Mouse (Mus musculus): ENCODE measurements around the gene Btbd2.

Btbd2 gene

GRCm38 (mm10) chr10:80656863-80657623 is at the start of gene Btbd2:
Gene Btbd2 (minus strand): TSS chr10:80657071.
- no peak for DNase-seq

DNA sequence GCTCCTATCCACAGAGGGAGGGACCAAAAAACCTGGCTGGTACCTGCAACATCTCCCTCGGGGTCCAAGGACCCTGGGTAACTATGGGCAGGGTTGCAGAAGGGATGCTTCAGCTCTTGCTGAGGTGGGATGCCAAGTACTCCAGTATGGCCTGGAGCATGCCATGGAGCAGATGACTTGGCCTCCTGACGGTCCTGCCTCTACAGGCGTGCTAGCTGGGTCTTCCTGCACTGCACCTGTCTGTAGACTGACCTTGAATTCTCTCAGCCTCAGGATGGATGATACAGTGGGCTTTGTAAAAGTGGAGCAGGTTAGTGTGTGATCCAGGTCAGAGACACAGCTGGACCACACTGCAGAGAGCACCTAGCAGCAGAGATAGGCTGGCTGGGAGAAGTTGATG is 48.6 kb upstream of the Btbd2 start:
- no peak for DNase-seq

GRCm38 (mm10) chr10:80705033-80705432 is 48.2 kb upstream of the Btbd2 start:
- peak; percentile 58 for DNase-seq

GRCm38 (mm10) chr10:80704418-80704817 is 47.5 kb upstream of the Btbd2 start:
- DNase-seq = peak; percentile 51

GRCm38 (mm10) chr10:80703643-80704042 is 46.8 kb upstream of the Btbd2 start:
- peak; percentile 70 for DNase-seq

- DNase-seq = peak; percentile 97
Measured at GRCm38 (mm10) chr10:80702536-80703390, 45.9 kb upstream of the Btbd2 start.

DNA sequence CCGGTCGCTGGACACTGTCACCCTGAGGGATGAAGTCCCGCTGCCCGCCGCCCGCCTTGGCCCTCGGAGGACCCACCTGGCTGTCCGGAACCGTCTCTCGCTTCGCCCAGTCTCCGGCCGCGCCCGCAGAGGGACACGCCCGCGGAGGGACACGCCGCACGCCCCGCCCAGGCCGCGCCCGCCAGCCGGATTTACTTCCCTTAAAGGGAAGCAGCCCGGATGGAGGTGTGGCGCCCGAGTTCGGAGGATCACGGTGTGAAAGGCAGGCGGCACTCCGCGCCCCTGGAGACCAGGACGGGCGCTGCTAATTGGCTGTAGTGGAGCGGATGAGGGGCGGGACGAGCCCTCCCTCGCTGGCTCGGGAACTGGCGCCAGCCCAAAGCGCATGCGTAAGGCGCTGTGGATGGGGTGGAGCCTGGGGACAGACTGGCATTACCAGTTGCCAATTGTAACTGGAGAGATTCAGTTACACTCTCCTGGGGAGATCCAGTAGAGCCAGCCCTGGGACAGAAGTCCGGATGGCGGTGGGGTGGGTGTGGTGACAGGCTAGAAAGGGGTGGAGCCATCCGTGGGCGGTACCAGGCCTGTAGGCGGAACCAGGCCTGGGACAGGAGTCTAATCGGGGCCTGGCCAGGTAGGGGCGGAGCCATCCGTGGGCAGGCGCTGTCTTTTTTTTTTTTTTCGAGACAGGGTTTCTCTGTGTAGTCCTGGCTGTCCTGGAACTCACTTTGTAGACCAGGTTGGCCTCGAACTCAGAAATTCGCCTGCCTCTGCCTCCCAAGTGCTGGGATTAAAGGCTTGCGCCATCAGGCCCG is 45.1 kb upstream of the Btbd2 start, which contains the start of the genes Mob3a and Izumo4:
Gene Mob3a (minus strand): TSS at position 257 of the 815 bp plus-strand sequence.
Gene Izumo4 (plus strand): TSS at position 464 of the 815 bp plus-strand sequence.
- peak; percentile 100 for DNase-seq

DNA sequence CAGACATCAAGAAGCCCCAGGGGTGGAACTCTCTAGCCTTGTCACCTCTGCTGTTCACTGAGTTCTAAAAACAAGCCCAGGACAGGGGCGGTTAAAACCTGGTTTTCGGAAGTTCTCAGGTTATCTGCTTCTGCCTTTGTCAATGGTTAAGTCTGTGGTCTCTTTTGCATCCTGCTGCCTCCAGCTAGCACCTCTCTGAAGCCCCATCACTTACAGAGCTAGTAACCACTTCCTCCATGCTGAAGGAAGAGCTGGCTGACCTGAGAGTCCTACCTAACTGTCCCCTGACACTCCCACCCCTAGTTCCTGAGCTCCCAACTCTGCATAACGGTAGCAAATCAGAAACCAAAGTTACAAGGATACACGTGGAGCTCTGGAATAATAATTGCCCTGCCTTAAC is 43.9 kb upstream of the Btbd2 start:
- DNase-seq = no peak

GRCm38 (mm10) chr10:80700038-80700504 is 43.2 kb upstream of the Btbd2 start:
- DNase-seq = no peak

DNA sequence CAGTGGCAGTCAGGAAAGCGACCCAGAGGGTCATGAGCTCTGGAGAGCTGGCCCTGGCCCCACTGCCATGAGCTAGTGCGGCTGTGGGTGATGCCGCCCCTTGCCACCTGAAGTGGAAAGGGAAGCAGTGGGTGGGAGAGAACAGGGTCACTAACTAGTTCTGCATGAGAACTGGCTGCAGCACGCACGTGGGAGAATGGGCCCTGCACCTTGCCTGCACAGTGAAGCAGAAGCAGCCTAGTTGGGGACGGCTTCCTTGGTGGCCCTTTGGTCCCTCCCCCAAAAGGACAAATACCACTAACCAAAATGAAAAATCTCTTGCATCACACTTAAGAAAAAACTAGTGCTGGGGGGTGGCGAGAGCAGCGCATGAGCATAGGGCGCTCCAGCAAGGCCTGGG is 41.7 kb upstream of the Btbd2 start:
- no peak for DNase-seq

- DNase-seq = no peak
Measured at GRCm38 (mm10) chr10:80697812-80698211, 40.9 kb upstream of the Btbd2 start.

DNA sequence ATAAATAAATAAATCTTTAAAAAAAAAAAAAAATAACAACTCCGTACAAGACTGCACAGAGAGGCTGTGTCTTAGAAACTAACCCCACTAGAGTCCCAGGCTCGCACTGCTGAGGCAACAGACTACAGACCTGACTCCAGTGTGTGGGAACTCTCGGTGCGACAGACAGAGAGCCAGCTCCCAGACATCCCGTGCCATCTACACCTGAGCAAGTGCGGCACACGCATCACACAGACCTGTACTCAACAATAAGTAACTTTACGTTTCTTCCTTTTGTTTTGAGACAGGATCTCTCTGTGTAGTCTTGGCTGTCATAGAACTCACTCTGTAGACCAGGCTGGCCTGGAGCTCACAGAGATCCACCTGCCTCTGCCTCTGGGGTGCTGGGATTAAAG is 40.5 kb upstream of the Btbd2 start:
- DNase-seq = no peak

DNA sequence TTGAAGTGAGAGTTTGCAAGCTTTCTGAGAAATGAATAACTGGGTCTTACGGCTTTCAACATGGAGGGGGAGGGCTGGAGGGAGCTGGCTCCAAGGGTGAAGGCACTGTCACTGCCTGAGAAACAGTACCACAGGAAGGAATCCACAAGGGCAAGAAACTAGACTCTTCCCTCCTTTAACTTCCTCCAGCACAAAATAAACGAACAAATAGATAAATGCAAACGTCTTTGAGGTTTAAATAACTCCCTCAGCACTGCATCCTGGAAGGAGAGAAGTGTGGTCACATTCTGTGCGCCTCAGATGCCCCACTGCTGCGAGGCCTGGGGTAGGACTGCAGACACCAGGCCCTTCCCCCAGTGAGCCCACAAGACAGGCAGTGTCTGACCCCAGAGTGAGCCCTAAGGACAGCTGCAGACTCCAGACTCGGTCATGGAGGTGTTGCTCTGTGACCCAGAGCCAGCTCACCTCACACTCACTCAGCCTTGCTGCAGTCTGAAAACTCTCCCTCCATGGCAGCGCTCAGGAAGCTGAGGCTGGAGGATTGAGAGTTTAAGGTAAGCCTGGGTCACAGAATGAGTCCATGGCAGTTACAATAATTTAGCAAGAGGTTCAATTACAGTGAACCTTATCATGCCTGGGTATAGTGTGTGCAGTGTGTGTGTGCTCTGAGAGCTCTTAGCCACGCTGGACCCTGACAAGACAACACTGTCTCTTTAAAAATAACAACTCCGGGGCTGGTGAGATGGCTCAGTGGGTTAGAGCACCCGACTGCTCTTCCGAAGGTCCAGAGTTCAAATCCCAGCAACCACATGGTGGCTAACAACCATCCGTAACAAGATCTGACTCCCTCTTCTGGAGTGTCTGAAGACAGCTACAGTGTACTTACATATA is 39.9 kb upstream of the Btbd2 start:
- DNase-seq = no peak

DNA sequence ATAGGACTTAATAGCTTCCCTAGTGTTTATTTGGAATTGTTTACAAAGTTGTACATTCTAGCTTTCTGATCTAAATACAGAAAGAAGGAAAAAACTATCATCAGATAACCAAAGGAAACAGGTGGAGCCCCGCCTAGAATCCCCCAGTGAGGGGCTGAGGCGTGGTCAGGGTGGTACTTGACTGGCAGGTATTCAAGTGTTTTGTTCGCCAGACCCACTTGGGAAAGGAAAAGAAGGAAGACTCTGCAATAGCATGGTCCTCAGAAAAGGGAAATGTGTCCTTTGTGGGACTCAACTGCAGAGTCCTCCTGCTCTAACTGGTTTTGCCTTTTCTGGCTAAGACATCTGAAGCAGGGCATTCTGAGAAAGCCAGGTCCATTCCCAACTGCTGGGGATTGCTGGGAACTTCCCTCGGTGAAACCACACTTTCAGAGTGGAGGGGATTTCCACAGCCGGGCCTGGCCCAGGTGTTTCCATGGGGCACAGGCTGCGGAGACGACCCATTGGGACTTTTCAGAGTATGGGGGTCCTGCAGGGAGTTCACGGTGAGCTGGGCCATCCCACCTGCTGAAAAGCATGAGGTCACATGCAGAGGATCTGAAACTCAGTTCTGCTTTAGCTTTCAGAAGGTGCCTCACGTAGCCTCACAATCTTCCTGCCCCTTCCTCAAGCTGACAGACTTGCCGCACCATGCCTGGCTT is 39.1 kb upstream of the Btbd2 start:
- DNase-seq = no peak

DNA sequence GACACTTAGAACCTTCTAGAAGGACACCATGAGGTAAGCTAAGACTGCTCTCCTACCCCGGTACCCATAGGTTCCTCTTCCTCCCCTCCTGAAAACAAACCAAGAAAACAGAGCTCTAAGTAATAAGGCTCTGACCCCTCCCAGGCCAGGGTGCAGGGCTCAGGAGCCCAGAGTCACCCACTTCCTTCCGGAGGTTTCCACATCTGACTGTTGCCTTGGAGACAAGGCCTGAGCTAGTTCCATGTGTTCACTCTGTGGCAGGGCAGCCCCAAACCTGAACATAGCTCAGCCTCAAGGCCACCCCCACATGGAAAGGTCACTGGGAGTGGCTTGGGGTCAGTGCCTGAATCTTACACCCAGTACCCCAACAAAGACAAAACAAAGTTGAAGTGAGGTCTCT is 38.3 kb upstream of the Btbd2 start:
- no peak for DNase-seq

DNA sequence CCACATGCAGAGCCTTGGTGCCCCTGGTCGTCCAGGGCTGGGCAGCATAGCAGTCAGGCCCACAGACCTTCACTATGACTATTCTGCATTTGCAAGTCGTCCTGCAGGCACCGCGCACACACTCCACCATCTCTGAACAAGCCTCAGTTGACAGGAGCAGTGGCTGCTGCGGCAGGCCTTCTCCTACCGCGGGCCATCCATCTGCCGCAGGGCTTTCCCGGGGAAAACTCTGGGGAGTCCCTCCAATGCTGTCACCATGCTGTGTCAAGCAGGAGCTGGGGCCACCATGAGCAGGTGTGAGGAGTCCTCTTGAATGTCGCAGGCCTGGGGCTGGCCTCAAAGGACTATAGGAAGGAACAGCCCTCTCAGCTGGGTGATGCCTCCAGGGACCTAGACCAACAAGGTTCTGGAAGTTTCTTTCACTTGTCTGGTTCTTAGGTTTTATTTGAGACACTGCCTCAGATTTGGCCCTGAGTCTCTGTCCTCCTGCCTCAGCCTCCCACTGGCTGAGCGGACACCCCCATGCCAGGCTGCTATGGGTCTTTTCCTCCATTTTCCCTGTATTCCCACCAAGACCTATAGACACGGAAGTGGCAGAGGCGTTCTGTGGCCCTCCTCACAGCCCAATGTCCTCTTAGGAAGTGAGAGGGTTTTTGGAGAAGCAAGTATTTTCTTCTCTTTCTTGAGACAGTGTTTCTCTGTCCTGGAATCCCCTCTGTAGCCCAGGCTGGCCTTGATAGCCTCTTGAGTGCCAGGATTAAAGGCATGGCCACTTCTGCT is 37.5 kb upstream of the Btbd2 start:
- DNase-seq = no peak

- no peak for DNase-seq
Measured at GRCm38 (mm10) chr10:80693401-80694045, 36.7 kb upstream of the Btbd2 start.

DNA sequence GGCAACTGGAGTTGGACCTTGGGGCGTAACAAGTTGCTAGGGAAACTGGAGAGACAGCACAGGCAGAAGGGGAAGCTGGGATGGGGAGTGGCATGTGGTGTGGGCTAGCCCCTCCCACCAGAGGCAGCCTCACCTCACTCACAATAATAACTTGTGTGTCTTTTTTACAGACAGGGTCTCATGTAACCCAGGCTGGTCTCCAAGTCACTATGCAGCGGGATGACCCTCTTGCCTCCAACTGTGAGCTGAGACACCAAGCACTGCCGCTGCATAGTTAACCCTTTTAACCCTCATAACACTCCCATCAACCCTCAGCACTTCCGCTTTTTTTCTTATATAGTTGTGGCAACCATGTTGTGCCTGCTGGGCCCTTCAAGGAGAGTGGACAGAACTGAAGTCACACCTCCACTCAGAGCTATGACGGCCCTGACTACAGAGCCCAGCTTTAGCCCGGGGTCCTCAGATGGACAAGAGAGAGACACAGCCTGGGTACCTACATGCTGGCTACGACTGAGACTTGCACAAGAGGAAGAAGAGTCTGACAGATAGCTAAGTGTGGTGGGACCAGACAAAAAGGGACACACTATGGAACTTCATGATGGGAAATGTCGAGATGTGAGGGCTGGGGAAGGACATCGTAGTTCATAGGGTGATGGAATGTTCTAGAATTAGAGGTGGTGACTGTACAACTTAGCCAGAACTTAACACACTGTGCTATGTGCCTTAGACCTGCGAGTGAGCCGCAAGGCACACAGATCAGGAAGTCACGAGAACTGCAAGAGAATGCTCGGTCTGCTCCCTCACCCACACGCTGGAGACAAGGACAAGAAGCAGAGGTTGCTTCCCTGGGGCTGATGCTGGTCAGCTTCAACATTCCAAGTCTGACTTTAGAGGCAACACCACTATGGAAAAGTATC is 35.6 kb upstream of the Btbd2 start:
- no peak for DNase-seq

DNA sequence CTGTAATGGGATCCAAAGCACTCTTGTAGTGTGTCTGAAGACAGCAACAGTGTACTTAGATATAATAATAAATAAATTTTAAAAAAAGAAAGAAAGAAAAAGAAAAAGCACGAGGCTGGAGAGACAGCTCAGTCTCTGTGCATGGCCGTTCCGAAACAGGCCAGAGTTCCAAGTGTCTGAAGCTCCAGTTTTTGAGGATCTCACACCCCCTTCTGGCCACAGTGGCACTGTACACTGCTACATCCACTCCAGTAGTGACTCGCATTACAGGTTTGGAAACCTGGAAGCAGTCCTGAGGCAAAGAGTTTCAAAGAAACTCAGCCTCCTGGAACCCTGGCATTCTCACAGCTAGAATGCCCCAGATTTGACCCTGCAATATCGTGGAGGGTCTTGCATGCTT is 31.0 kb upstream of the Btbd2 start:
- peak; percentile 71 for DNase-seq
